Mouse (Mus musculus) thymus, adult 2 months (tissue): ENCODE results near the gene Nenf.

Source experiments
- CTCF ChIP-seq: fragments of 200-500 bp; IDR thresholded peaks from 2 replicates; pipeline ENCODE4 v1.5.1; 2012; ENCODE audit warnings: mild to moderate bottlenecking, control low read depth, low read length, moderate library complexity, borderline replicate concordance; ENCODE audit not compliant: control insufficient read depth, poor library complexity, insufficient read depth; ENCODE audit errors: extremely low read depth
- POLR2A ChIP-seq: fragments of 200-500 bp; IDR thresholded peaks from 2 replicates; pipeline ENCODE4 v1.6.1; 2012; ENCODE audit warnings: mild to moderate bottlenecking, low read length, control low read depth, moderate library complexity; ENCODE audit not compliant: control insufficient read depth, poor library complexity, insufficient read depth; ENCODE audit errors: extremely low read depth

- TF ChIP-seq POLR2A = no peak
- TF ChIP-seq CTCF = no peak
Observed at GRCm38 (mm10) chr1:191347602-191348001, 29.6 kb upstream of the Nenf start.
